Mouse (Mus musculus) intestine, embryonic 15.5 days (tissue): Measurements from ENCODE around the gene Rsbn1l. TPM values are rescaled to one million over a fixed set of nuclear protein-coding genes. Genes with fewer than 3 reads are reported as not detected.

ENCODE experiments used
- ATAC-seq: fragments of 200-750 bp; cut with Nextera tagmentation; 2 replicates; pipeline ENCODE4 v1.8.0; 2017; ENCODE audit warnings: moderate TSS enrichment, moderate library complexity
- H3K27ac ChIP-seq: fragments of 300-500 bp; sonication (generic); 2 replicates; pipeline ENCODE4 v1.5.1; 2015; ENCODE audit warnings: mild to moderate bottlenecking, inconsistent platforms
- H3K27me3 ChIP-seq: fragments of 300-500 bp; sonication (generic); replicated peaks from 2 replicates; pipeline ENCODE4 v1.6.1; 2015; ENCODE audit warnings: inconsistent platforms
- H3K36me3 ChIP-seq: fragments of 300-500 bp; sonication (generic); 2 replicates; pipeline ENCODE4 v1.6.1; 2015; ENCODE audit warnings: inconsistent platforms
- H3K4me1 ChIP-seq: fragments of 300-500 bp; sonication (generic); replicated peaks from 2 replicates; pipeline ENCODE4 v1.6.1; 2015; ENCODE audit warnings: inconsistent platforms
- H3K4me2 ChIP-seq: fragments of 300-500 bp; sonication (generic); replicated peaks from 2 replicates; pipeline ENCODE4 v1.6.1; 2015; ENCODE audit warnings: mild to moderate bottlenecking, inconsistent platforms
- H3K4me3 ChIP-seq: fragments of 300-500 bp; sonication (generic); replicated peaks from 2 replicates; pipeline ENCODE4 v1.5.1; 2015; ENCODE audit warnings: inconsistent platforms
- H3K9ac ChIP-seq: fragments of 300-500 bp; sonication (generic); 2 replicates; pipeline ENCODE4 v1.6.1; 2015; ENCODE audit warnings: inconsistent platforms
- H3K9me3 ChIP-seq: fragments of 300-500 bp; sonication (generic); 2 replicates; pipeline ENCODE4 v1.6.1; 2016; ENCODE audit warnings: inconsistent platforms
- WGBS: fragments of 180-500 bp; shearing (Covaris S2); methylation state at CpG from one replicate; pipeline ENCODE4 v1.1.7; 2015; 5-methylcytosine and 5-hydroxymethylcytosine counted together
- polyA plus RNA-seq: library from polyadenylated mRNA; unstranded; fragments of >200 nt; fragmentation: Nextera tagmentation; extraction: Ambion mirVana; gene quantifications from 2 replicates; pipeline ENCODE4 v1.2.1, GENCODE M21; 2015

The Rsbn1l gene
- polyA plus RNA-seq, 1 experiment from 2014 or later: 4.2 TPM

- WGBS: 70% methylated on average over 3 of the region's 3 CpGs
- Histone ChIP-seq H3K4me2 (no peak overlapping the region), H3K4me3 (no peak overlapping the region), H3K36me3 (no peaks in the 10 kb centered on the region), H3K4me1 (no peaks in the 10 kb centered on the region), H3K9me3 (no peaks in the 10 kb centered on the region), H3K9ac (no peak overlapping the region), H3K27me3 (no peaks in the 10 kb centered on the region), H3K27ac (no peak overlapping the region)
- peak; percentile 52; the same call in 1 of the 2 replicates for ATAC-seq
Measured at GRCm38 (mm10) chr5:20924608-20925007, 31.6 kb downstream of the Rsbn1l start.

- no peak overlapping the region for H3K4me3 ChIP-seq
- no peaks in the 10 kb centered on the region for H3K27me3 ChIP-seq
- H3K27ac ChIP-seq: no peak overlapping the region
- no peak for ATAC-seq
- no peaks in the 10 kb centered on the region for H3K4me1 ChIP-seq
- H3K9ac ChIP-seq: no peak overlapping the region
- H3K4me2 ChIP-seq: no peak overlapping the region
- no peaks in the 10 kb centered on the region for H3K9me3 ChIP-seq
- H3K36me3 ChIP-seq: no peaks in the 10 kb centered on the region
- 95% methylated on average over 9 of the region's 9 CpGs for WGBS
Measured at GRCm38 (mm10) chr5:20919566-20919965, 36.6 kb downstream of the Rsbn1l start.

- no peak overlapping the region for H3K4me3 ChIP-seq
- H3K36me3 ChIP-seq: no peaks in the 10 kb centered on the region
- no peak for ATAC-seq
- no peak overlapping the region for H3K27ac ChIP-seq
- H3K9ac ChIP-seq: no peak overlapping the region
- H3K9me3 ChIP-seq: no peaks in the 10 kb centered on the region
- no peaks in the 10 kb centered on the region for H3K27me3 ChIP-seq
- H3K4me1 ChIP-seq: no peaks in the 10 kb centered on the region
- no peak overlapping the region for H3K4me2 ChIP-seq
- WGBS: 95% methylated on average over 4 of the region's 4 CpGs
Measured at GRCm38 (mm10) chr5:20918967-20919366, 37.2 kb downstream of the Rsbn1l start.

- Histone ChIP-seq H3K27ac (no peak overlapping the region), H3K4me3 (no peak overlapping the region), H3K27me3 (no peaks in the 10 kb centered on the region), H3K36me3 (no peaks in the 10 kb centered on the region), H3K4me2 (no peak overlapping the region), H3K4me1 (no peaks in the 10 kb centered on the region), H3K9me3 (no peaks in the 10 kb centered on the region), H3K9ac (no peak overlapping the region)
- ATAC-seq: peak; percentile 51
- 80% methylated on average over 11 of the region's 11 CpGs for WGBS
Measured at GRCm38 (mm10) chr5:20913372-20914275, 42.6 kb downstream of the Rsbn1l start.

- WGBS: 88% methylated on average over 2 of the region's 2 CpGs
- no peak for ATAC-seq
- Histone ChIP-seq H3K4me1 (no peaks in the 10 kb centered on the region), H3K9me3 (no peaks in the 10 kb centered on the region), H3K36me3 (no peaks in the 10 kb centered on the region), H3K27me3 (no peaks in the 10 kb centered on the region), H3K27ac (no peak overlapping the region), H3K4me2 (no peak overlapping the region), H3K9ac (no peak overlapping the region), H3K4me3 (no peak overlapping the region)
Measured at GRCm38 (mm10) chr5:20911741-20912140, 44.5 kb downstream of the Rsbn1l start.

GRCm38 (mm10) chr5:20906191-20906590 lies 50.0 kb downstream of the Rsbn1l start:
- H3K4me2 ChIP-seq: no peak overlapping the region
- WGBS: 93% methylated on average over 7 of the region's 7 CpGs
- no peaks in the 10 kb centered on the region for H3K27me3 ChIP-seq
- H3K27ac ChIP-seq: no peak overlapping the region
- no peak for ATAC-seq
- no peak overlapping the region for H3K9ac ChIP-seq
- no peaks in the 10 kb centered on the region for H3K4me1 ChIP-seq
- no peaks in the 10 kb centered on the region for H3K9me3 ChIP-seq
- no peaks in the 10 kb centered on the region for H3K36me3 ChIP-seq
- H3K4me3 ChIP-seq: no peak overlapping the region

- 72% methylated on average over 2 of the region's 2 CpGs for WGBS
- Histone ChIP-seq H3K9me3 (no peaks in the 10 kb centered on the region), H3K9ac (no peak overlapping the region), H3K27me3 (no peaks in the 10 kb centered on the region), H3K4me3 (no peak overlapping the region), H3K27ac (no peak overlapping the region), H3K4me2 (no peak overlapping the region), H3K4me1 (no peaks in the 10 kb centered on the region), H3K36me3 (0 out of 2 replicates have a peak, but pooled peaks cover under 1% of the 10 kb centered on the region)
- no peak for ATAC-seq
Measured at GRCm38 (mm10) chr5:20905437-20905836, 50.8 kb downstream of the Rsbn1l start.

GRCm38 (mm10) chr5:20904647-20905046 lies 51.6 kb downstream of the Rsbn1l start:
- no peak for ATAC-seq
- H3K9me3 ChIP-seq: no peaks in the 10 kb centered on the region
- no peak overlapping the region for H3K4me2 ChIP-seq
- WGBS: 90% methylated on average over 2 of the region's 2 CpGs
- H3K36me3 ChIP-seq: 0 out of 2 replicates have a peak, but pooled peaks cover 4% of the 10 kb centered on the region
- no peaks in the 10 kb centered on the region for H3K4me1 ChIP-seq
- no peaks in the 10 kb centered on the region for H3K27me3 ChIP-seq
- H3K4me3 ChIP-seq: no peak overlapping the region
- no peak overlapping the region for H3K9ac ChIP-seq
- no peak overlapping the region for H3K27ac ChIP-seq

GRCm38 (mm10) chr5:20897446-20898167 lies 58.6 kb downstream of the Rsbn1l start:
- WGBS: 85% methylated on average over 2 of the region's 2 CpGs
- Histone ChIP-seq H3K9ac (no peak overlapping the region), H3K27me3 (no peaks in the 10 kb centered on the region), H3K27ac (no peak overlapping the region), H3K4me1 (no peaks in the 10 kb centered on the region), H3K4me3 (no peak overlapping the region), H3K9me3 (no peaks in the 10 kb centered on the region), H3K36me3 (0 out of 2 replicates have a peak, but pooled peaks cover 10% of the 10 kb centered on the region), H3K4me2 (no peak overlapping the region)
- peak; percentile 86 for ATAC-seq

GRCm38 (mm10) chr5:20884036-20884620 lies 72.1 kb downstream of the Rsbn1l start:
- Histone ChIP-seq H3K4me2 (peak overlapping the region; percentile 72), H3K4me1 (peaks cover 14% of the 10 kb centered on the region; the same call in 1 of the 2 replicates), H3K36me3 (peaks cover 4% of the 10 kb centered on the region; the same call in 1 of the 2 replicates), H3K27ac (no peak overlapping the region), H3K27me3 (no peaks in the 10 kb centered on the region), H3K9me3 (no peaks in the 10 kb centered on the region), H3K9ac (no peak overlapping the region), H3K4me3 (no peak overlapping the region)
- no peak for ATAC-seq
- WGBS: 73% methylated on average over 4 of the region's 4 CpGs

GRCm38 (mm10) chr5:20881915-20882800 lies 74.0 kb downstream of the Rsbn1l start, which contains the start of the genes Phtf2 and Tmem60:
Gene Phtf2 (minus strand): TSS chr5:20882124.
Gene Tmem60 (plus strand): TSS chr5:20882191.
- Histone ChIP-seq H3K9ac (peak within 1 kb of the TSS; percentile 83), H3K4me3 (peak within 1 kb of the TSS; percentile 92), H3K4me1 (peaks cover 16% of the 10 kb centered on the region; the same call in 1 of the 2 replicates), H3K9me3 (no peaks in the 10 kb centered on the region), H3K4me2 (peak within 1 kb of the TSS; percentile 72), H3K36me3 (peaks cover 4% of the 10 kb centered on the region; the same call in 1 of the 2 replicates), H3K27me3 (no peaks in the 10 kb centered on the region), H3K27ac (peak within 1 kb of the TSS; percentile 95)
- WGBS: under 1% methylated on average over 91 of the region's 94 CpGs
- peak; percentile 99 for ATAC-seq
